Mouse (Mus musculus) ES-E14 (cell line): Measurements from ENCODE around the gene Tcn2.

Experiments used
- CHD2 ChIP-seq: IDR thresholded peaks from 2 replicates; pipeline ENCODE4 v1.6.1; 2014; ENCODE audit warnings: mild to moderate bottlenecking, low read depth, low read length, inconsistent platforms
- HCFC1 ChIP-seq: IDR thresholded peaks from 2 replicates; pipeline ENCODE4 v1.6.1; 2012; ENCODE audit warnings: low read length, inconsistent platforms, borderline replicate concordance; ENCODE audit not compliant: insufficient read depth
- ZC3H11A ChIP-seq: IDR thresholded peaks from 2 replicates; pipeline ENCODE4 v1.6.1; 2012; ENCODE audit warnings: low read depth, mild to moderate bottlenecking, inconsistent platforms, low read length, borderline replicate concordance
- ZNF384 ChIP-seq: IDR thresholded peaks from 2 replicates; pipeline ENCODE4 v1.6.1; 2012; ENCODE audit warnings: low read depth, low read length, inconsistent platforms

GRCm38 (mm10) chr11:3930019-3930418, 1.9 kb downstream of the Tcn2 start:
- no peak for TF ChIP-seq CHD2
- no peak for TF ChIP-seq ZC3H11A
- no peak for TF ChIP-seq ZNF384
- no peak for TF ChIP-seq HCFC1
